Mouse (Mus musculus) hindbrain, postnatal 0 days (tissue): Measurements from ENCODE around the gene Aifm2. TPM values are rescaled to one million over a fixed set of nuclear protein-coding genes. Genes with fewer than 3 reads are reported as not detected.

Experiments
- ATAC-seq: fragments of 200-750 bp; cut with Nextera tagmentation; 2 replicates; pipeline ENCODE4 v1.8.0; 2017; ENCODE audit warnings: mild to moderate bottlenecking, moderate TSS enrichment, moderate library complexity
- DNase-seq: peaks from one replicate; pipeline ENCODE4 v3.0.0-alpha.2; 2015; ENCODE audit warnings: low spot score
- H3K27ac ChIP-seq: fragments of 300-500 bp; sonication (generic); 2 replicates; pipeline ENCODE4 v1.5.1; 2014; ENCODE audit warnings: mild to moderate bottlenecking
- H3K27me3 ChIP-seq: fragments of 300-500 bp; sonication (generic); 2 replicates; pipeline ENCODE4 v1.6.1; 2014; ENCODE audit warnings: low read length, mixed read lengths; ENCODE audit not compliant: insufficient read depth
- H3K36me3 ChIP-seq: fragments of 300-500 bp; sonication (generic); 2 replicates; pipeline ENCODE4 v1.6.1; 2014; ENCODE audit warnings: low read length, mixed read lengths; ENCODE audit not compliant: insufficient read depth
- H3K4me1 ChIP-seq: fragments of 300-500 bp; sonication (generic); 2 replicates; pipeline ENCODE4 v1.6.1; 2014; ENCODE audit warnings: antibody characterized with exemption, low read length, mixed read lengths; ENCODE audit not compliant: insufficient read depth
- H3K4me2 ChIP-seq: fragments of 300-500 bp; sonication (generic); 2 replicates; pipeline ENCODE4 v1.6.1; 2014; ENCODE audit warnings: low read depth, mild to moderate bottlenecking, low read length, moderate library complexity, mixed read lengths
- H3K4me3 ChIP-seq: fragments of 300-500 bp; sonication (generic); 2 replicates; pipeline ENCODE4 v1.5.1; 2014; ENCODE audit warnings: low read length
- H3K9ac ChIP-seq: fragments of 300-500 bp; sonication (generic); replicated peaks from 2 replicates; pipeline ENCODE4 v1.6.1; 2014; ENCODE audit warnings: mild to moderate bottlenecking, low read length, moderate library complexity, mixed read lengths
- H3K9me3 ChIP-seq: fragments of 300-500 bp; sonication (generic); 2 replicates; pipeline ENCODE4 v1.6.1; 2016; ENCODE audit warnings: low read length, mixed read lengths
- CTCF ChIP-seq: IDR thresholded peaks from 2 replicates; pipeline ENCODE4 v1.5.1; 2016; ENCODE audit warnings: antibody characterized with exemption, control low read depth, low read depth
- WGBS: fragments of 180-500 bp; shearing (Covaris S2); extraction: QIAGEN DNeasy Blood & Tissue Kit; methylation state at CpG from one replicate; pipeline ENCODE4 v1.1.7; 2014; 5-methylcytosine and 5-hydroxymethylcytosine counted together
- polyA plus RNA-seq: library from polyadenylated mRNA; unstranded; fragments of >200 nt; fragmentation: Nextera tagmentation; extraction: Ambion mirVana; gene quantifications from 2 replicates; pipeline ENCODE4 v1.2.1, GENCODE M21; 2015
- total RNA-seq: library from RNA; depleted of rRNA; stranded (reverse); fragments of >200 nt; gene quantifications from 2 replicates; pipeline ENCODE4 v1.2.3, GENCODE M21; 2014

Aifm2 gene
- total and polyA plus RNA-seq, 2 experiments from 2014 or later = 14.6 to 21.0 TPM

DNA sequence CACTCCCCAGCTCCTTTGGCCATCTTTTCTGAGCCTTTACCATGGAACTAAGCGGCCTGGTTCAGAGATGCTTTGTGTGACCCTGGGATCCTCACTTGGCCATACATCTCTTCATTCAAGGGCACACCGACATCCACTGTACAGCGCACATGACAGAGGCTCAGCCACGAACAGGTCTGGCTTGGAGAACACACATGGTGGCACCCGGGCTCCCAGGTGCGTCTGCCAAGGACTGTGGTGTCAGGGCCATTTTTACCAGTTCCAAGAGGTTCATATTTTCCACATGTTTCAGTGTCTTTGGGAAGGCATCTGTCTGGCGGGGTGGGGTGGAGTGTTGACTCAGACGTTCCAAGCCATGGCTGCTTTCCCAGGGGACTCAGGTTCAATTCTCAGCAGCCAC is 27.3 kb downstream of the Aifm2 start:
- 92% methylated on average over 8 of the region's 8 CpGs for WGBS
- no peaks in the 10 kb centered on the region for H3K27me3 ChIP-seq
- no peaks in the 10 kb centered on the region for H3K4me1 ChIP-seq
- ATAC-seq (0 out of 2 replicates have a peak, but pooled peaks have one; percentile 4), DNase-seq (no peak)
- H3K9ac ChIP-seq = no peak overlapping the region
- peaks cover 78% of the 10 kb centered on the region for H3K36me3 ChIP-seq
- no peak overlapping the region for H3K4me2 ChIP-seq
- no peak overlapping the region for H3K27ac ChIP-seq
- no peak for TF ChIP-seq CTCF
- no peak overlapping the region for H3K4me3 ChIP-seq
- H3K9me3 ChIP-seq = no peaks in the 10 kb centered on the region

- WGBS = 92% methylated on average over 4 of the region's 4 CpGs
- no peak overlapping the region for H3K4me2 ChIP-seq
- peak; percentile 61 for DNase-seq
- no peak overlapping the region for H3K27ac ChIP-seq
- no peak for ATAC-seq
- H3K9me3 ChIP-seq = no peaks in the 10 kb centered on the region
- H3K36me3 ChIP-seq = peaks cover 78% of the 10 kb centered on the region
- no peaks in the 10 kb centered on the region for H3K4me1 ChIP-seq
- no peaks in the 10 kb centered on the region for H3K27me3 ChIP-seq
- TF ChIP-seq CTCF = peak; percentile 66
- no peak overlapping the region for H3K9ac ChIP-seq
- H3K4me3 ChIP-seq = no peak overlapping the region
Observed at GRCm38 (mm10) chr10:61745133-61745532, 30.1 kb downstream of the Aifm2 start.

GRCm38 (mm10) chr10:61747302-61747701 is 32.2 kb downstream of the Aifm2 start:
- DNase-seq = peak; percentile 34

DNA sequence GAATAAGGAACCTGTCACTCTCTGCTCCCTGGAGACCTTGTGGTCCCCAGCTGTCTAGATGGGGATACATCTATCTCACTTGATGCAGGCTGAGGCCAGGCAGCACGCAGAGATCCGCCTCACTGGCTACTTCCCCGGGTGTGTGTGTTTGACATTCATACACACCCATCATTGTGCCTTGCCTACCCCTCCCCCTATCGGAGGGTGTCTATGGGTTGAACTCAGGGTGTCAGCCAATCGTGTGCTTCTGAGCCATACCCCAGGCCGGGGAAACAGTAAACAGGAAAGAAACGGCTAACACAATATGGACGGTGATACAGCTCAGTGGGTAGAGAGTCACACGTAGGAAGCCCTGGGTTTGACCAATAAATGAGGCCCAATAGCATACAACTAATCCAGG is 35.0 kb downstream of the Aifm2 start:
- Histone ChIP-seq H3K9ac (no peak overlapping the region), H3K27me3 (no peaks in the 10 kb centered on the region), H3K4me1 (no peaks in the 10 kb centered on the region), H3K27ac (no peak overlapping the region), H3K36me3 (peaks cover 61% of the 10 kb centered on the region), H3K4me3 (no peak overlapping the region), H3K9me3 (no peaks in the 10 kb centered on the region), H3K4me2 (no peak overlapping the region)
- WGBS = 75% methylated on average over 9 of the region's 9 CpGs
- no peak for TF ChIP-seq CTCF
- no peak for ATAC-seq
- no peak for DNase-seq

More at GRCm38 (mm10) chr10:61747302-61747701, 32.2 kb downstream of the Aifm2 start:
- no peak for TF ChIP-seq CTCF
- Histone ChIP-seq H3K9me3 (no peaks in the 10 kb centered on the region), H3K4me2 (no peak overlapping the region), H3K27ac (no peak overlapping the region), H3K4me3 (no peak overlapping the region), H3K9ac (no peak overlapping the region), H3K4me1 (no peaks in the 10 kb centered on the region), H3K36me3 (peaks cover 81% of the 10 kb centered on the region), H3K27me3 (no peaks in the 10 kb centered on the region)
- 79% methylated on average over 13 of the region's 13 CpGs for WGBS
- no peak for ATAC-seq

DNA sequence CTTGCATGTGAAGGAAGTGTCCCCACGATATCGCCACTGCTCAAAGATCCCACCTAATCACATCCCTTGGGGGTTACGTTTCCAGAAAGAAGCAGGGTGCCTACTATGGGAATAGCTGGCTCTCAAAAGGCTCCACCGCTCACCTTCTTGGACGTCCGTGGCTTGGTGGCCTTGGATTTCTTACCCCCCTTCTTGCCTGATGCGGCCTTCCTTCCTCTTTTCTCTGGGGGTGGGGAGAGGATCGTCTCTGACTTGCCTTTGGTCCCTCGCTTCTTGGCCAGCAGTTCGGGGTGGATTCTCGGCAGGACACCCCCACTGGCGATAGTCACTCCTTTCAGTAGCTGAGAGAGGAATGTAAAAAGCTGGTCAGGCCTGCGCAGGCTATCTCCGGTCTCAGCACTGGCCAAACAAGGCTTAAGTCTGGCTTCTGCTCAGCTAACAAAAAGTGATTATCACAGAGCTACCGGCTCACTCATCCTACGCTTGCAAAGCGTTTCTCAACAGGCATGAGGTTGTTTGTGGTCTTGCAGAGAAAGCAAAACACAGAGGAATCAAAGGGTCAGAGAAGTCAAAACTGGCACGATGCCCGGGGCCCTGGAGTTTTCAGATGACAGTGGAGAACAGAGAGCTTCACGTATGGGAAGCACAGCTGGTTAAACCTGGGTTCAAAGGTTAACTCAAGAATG is 36.6 kb downstream of the Aifm2 start:
- H3K27me3 ChIP-seq = no peaks in the 10 kb centered on the region
- no peak overlapping the region for H3K4me3 ChIP-seq
- 75% methylated on average over 20 of the region's 20 CpGs for WGBS
- H3K27ac ChIP-seq = no peak overlapping the region
- H3K4me1 ChIP-seq = no peaks in the 10 kb centered on the region
- peaks cover 55% of the 10 kb centered on the region for H3K36me3 ChIP-seq
- no peak for TF ChIP-seq CTCF
- ATAC-seq (no peak), DNase-seq (no peak)
- no peaks in the 10 kb centered on the region for H3K9me3 ChIP-seq
- H3K4me2 ChIP-seq = no peak overlapping the region
- H3K9ac ChIP-seq = no peak overlapping the region

GRCm38 (mm10) chr10:61753071-61753470 is 38.0 kb downstream of the Aifm2 start:
- H3K27me3 ChIP-seq = no peaks in the 10 kb centered on the region
- ATAC-seq = 0 out of 2 replicates have a peak, but pooled peaks have one; percentile 21
- H3K36me3 ChIP-seq = peaks cover 41% of the 10 kb centered on the region
- H3K4me2 ChIP-seq = no peak overlapping the region
- H3K9ac ChIP-seq = no peak overlapping the region
- DNase-seq = no peak
- no peak overlapping the region for H3K27ac ChIP-seq
- no peak for TF ChIP-seq CTCF
- H3K4me1 ChIP-seq = no peaks in the 10 kb centered on the region
- WGBS = 97% methylated on average over 23 of the region's 23 CpGs
- H3K9me3 ChIP-seq = no peaks in the 10 kb centered on the region
- no peak overlapping the region for H3K4me3 ChIP-seq

- H3K4me2 ChIP-seq = no peak overlapping the region
- DNase-seq (no peak), ATAC-seq (no peak)
- no peak for TF ChIP-seq CTCF
- H3K4me1 ChIP-seq = no peaks in the 10 kb centered on the region
- WGBS = 89% methylated on average over 14 of the region's 14 CpGs
- no peaks in the 10 kb centered on the region for H3K27me3 ChIP-seq
- H3K27ac ChIP-seq = no peak overlapping the region
- H3K36me3 ChIP-seq = peaks cover 14% of the 10 kb centered on the region; the same call in 1 of the 2 replicates
- no peaks in the 10 kb centered on the region for H3K9me3 ChIP-seq
- H3K9ac ChIP-seq = no peak overlapping the region
- H3K4me3 ChIP-seq = no peak overlapping the region
Observed at GRCm38 (mm10) chr10:61757022-61757421, 42.0 kb downstream of the Aifm2 start.
